Mouse (Mus musculus) liver, embryonic 11.5 days (tissue): ENCODE results near the gene Gm11032. TPM values are rescaled to one million over a fixed set of nuclear protein-coding genes. Genes with fewer than 3 reads are reported as not detected.

ENCODE experiments used
- ATAC-seq: fragments of 200-750 bp; cut with Nextera tagmentation; replicated peaks from 2 replicates; pipeline ENCODE4 v1.8.0; 2017; ENCODE audit warnings: moderate number of reproducible peaks, mild to moderate bottlenecking, moderate TSS enrichment, moderate library complexity; ENCODE audit not compliant: low FRiP score
- DNase-seq: peaks from one replicate; pipeline ENCODE4 v3.0.0-alpha.2; 2017; ENCODE audit warnings: low spot score
- H3K27ac ChIP-seq: fragments of 300-500 bp; sonication (generic); 2 replicates; pipeline ENCODE4 v1.5.1; 2014; ENCODE audit warnings: mild to moderate bottlenecking, low read depth, low read length, control low read depth
- H3K27me3 ChIP-seq: fragments of 300-500 bp; sonication (generic); replicated peaks from 2 replicates; pipeline ENCODE4 v1.6.1; 2014; ENCODE audit warnings: low read length, mixed read lengths; ENCODE audit not compliant: control insufficient read depth, insufficient read depth
- H3K36me3 ChIP-seq: fragments of 300-500 bp; sonication (generic); 2 replicates; pipeline ENCODE4 v1.6.1; 2014; ENCODE audit warnings: mild to moderate bottlenecking, low read length, moderate library complexity, mixed read lengths; ENCODE audit not compliant: control insufficient read depth, insufficient read depth
- H3K4me1 ChIP-seq: fragments of 300-500 bp; sonication (generic); replicated peaks from 2 replicates; pipeline ENCODE4 v1.6.1; 2014; ENCODE audit warnings: low read length, mixed read lengths; ENCODE audit not compliant: control insufficient read depth, insufficient read depth
- H3K4me2 ChIP-seq: fragments of 300-500 bp; sonication (generic); 2 replicates; pipeline ENCODE4 v1.6.1; 2014; ENCODE audit warnings: mild to moderate bottlenecking, control low read depth, moderate library complexity
- H3K4me3 ChIP-seq: fragments of 300-500 bp; sonication (generic); 2 replicates; pipeline ENCODE4 v1.5.1; 2014; ENCODE audit warnings: low read depth, low read length, control low read depth
- H3K9ac ChIP-seq: fragments of 300-500 bp; sonication (generic); 2 replicates; pipeline ENCODE4 v1.6.1; 2014; ENCODE audit warnings: low read depth, low read length, control low read depth
- H3K9me3 ChIP-seq: fragments of 300-500 bp; sonication (generic); 2 replicates; pipeline ENCODE4 v1.6.1; 2016; ENCODE audit warnings: low read length, inconsistent platforms, mixed read lengths; ENCODE audit not compliant: control insufficient read depth
- WGBS: fragments of 180-500 bp; shearing (Covaris S2); extraction: QIAGEN DNeasy Blood & Tissue Kit; methylation state at CpG from one replicate; pipeline ENCODE4 v1.1.7; 2014; 5-methylcytosine and 5-hydroxymethylcytosine counted together
- polyA plus RNA-seq: library from polyadenylated mRNA; unstranded; fragments of >200 nt; fragmentation: Nextera tagmentation; extraction: Ambion mirVana; gene quantifications from 2 replicates; pipeline ENCODE4 v1.2.1, GENCODE M21; 2014

The Gm11032 gene
- polyA plus RNA-seq, 1 experiment from 2014 or later: not detected

DNA sequence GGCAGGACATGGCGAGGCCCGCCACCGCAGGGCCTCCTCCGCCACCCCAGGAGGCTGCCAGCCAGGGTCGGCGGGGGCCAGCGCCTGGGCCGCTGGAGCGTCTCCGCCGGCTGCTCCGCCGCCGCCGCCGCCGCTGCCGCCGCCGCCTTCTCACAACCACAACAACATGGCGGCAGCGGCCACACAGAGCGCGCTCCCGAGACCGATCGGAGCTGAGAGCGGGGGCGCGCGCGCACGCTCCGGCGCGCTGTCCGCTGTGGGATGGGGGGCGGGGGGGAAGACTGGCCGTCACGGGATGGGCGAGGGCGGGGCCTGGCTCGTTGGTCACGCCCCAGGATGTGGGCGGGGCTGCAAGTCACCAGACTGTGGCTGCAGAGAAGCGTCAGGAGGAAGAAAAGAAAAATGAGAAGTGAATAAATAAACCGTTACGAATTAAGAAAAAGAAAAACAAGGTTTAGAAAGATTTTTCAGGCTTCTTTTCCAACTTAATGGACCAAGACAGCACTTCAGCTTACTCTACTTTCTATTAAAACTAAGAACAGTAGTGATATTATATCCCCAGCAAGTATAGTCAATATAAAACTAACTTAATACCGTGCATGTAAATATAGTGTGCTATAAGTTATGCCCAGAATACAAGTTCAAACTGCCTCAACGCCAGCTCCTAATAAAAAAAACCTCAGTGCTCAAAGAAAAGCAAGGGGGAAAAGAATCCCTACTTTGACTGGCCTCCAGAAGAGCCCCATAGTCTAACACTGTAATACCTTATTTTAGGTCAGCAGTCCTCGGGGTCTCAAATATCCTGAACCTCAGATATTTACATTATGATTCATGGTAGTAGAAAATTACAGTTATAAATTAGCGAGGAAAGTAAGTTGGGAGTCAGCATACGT, 25.0 kb upstream of the Gm11032 start, which contains the start of gene Mtmr3:
Gene Mtmr3 (minus strand): TSS at position 256 of the 893 bp plus-strand sequence.
- ATAC-seq: peak; percentile 92
- peaks cover 12% of the 10 kb centered on the region; the same call in 1 of the 2 replicates for H3K4me1 ChIP-seq
- WGBS: 4% methylated on average over 51 of the region's 53 CpGs
- H3K4me2 ChIP-seq: peak within 1 kb of the TSS; percentile 59
- peak within 1 kb of the TSS; percentile 76 for H3K27ac ChIP-seq
- DNase-seq: peak; percentile 95
- no peaks in the 10 kb centered on the region for H3K27me3 ChIP-seq
- peak within 1 kb of the TSS; percentile 94 for H3K9ac ChIP-seq
- no peaks in the 10 kb centered on the region for H3K36me3 ChIP-seq
- no peaks in the 10 kb centered on the region for H3K9me3 ChIP-seq
- H3K4me3 ChIP-seq: peak within 1 kb of the TSS; percentile 89

DNA sequence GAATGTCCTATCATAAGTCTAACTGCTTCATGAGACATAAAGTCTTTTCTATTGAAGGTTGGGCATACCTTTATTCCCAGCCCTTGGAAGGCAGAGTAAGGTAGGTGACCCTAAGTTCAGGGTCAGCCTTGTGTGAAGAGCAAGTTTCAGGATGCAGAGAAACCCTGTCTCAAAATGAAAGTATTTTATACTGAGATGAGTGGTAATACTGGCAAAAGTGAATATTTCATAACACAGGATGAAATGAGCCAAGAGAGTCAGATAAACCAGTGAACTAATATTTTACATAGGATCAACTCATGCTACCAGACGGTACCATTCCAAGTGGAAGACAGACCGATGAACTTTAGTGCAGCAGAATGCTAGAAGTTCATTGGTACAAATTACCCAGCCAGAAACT, 21.5 kb upstream of the Gm11032 start:
- peaks cover 3% of the 10 kb centered on the region; the same call in 1 of the 2 replicates for H3K4me1 ChIP-seq
- no peak overlapping the region for H3K4me3 ChIP-seq
- no peaks in the 10 kb centered on the region for H3K9me3 ChIP-seq
- no peaks in the 10 kb centered on the region for H3K27me3 ChIP-seq
- 82% methylated on average over 2 of the region's 2 CpGs for WGBS
- no peak overlapping the region for H3K9ac ChIP-seq
- no peak for ATAC-seq
- H3K4me2 ChIP-seq: no peak overlapping the region
- no peak for DNase-seq
- H3K36me3 ChIP-seq: no peaks in the 10 kb centered on the region
- no peak overlapping the region for H3K27ac ChIP-seq

- Histone ChIP-seq H3K9me3 (no peaks in the 10 kb centered on the region), H3K4me1 (peaks cover 3% of the 10 kb centered on the region; the same call in 1 of the 2 replicates), H3K4me3 (no peak overlapping the region), H3K36me3 (no peaks in the 10 kb centered on the region), H3K9ac (no peak overlapping the region), H3K4me2 (no peak overlapping the region), H3K27ac (no peak overlapping the region), H3K27me3 (no peaks in the 10 kb centered on the region)
- ATAC-seq (no peak), DNase-seq (no peak)
- WGBS: 83% methylated on average over 3 of the region's 3 CpGs
These were observed 20.0 kb upstream of the Gm11032 start for GRCm38 (mm10) chr11:4599916-4600315.

DNA sequence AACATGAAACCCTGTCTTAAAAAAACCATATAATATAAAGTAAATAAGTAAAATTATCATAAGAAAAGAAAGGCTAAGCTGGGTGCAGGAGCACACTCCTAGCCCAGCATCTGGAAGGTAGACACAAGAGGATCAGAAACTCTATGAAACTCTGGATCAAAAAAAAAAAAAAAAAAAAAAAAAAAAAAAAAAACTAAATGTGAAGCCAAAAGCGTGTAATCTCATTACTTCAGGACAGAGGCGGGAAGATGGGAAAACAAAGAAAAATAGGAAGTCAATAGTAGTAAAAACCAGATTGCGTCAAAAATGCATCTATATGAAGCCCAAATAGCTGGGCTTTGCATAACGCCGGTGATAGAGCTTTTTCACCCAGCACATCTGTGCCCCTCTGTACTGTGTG, 18.0 kb upstream of the Gm11032 start:
- Histone ChIP-seq H3K36me3 (no peaks in the 10 kb centered on the region), H3K9me3 (no peaks in the 10 kb centered on the region), H3K9ac (no peak overlapping the region), H3K27me3 (no peaks in the 10 kb centered on the region), H3K27ac (no peak overlapping the region), H3K4me3 (no peak overlapping the region), H3K4me1 (peaks cover 3% of the 10 kb centered on the region; the same call in 1 of the 2 replicates), H3K4me2 (no peak overlapping the region)
- ATAC-seq (no peak), DNase-seq (no peak)
- 80% methylated on average over 5 of the region's 5 CpGs for WGBS

GRCm38 (mm10) chr11:4602691-4603441, 17.0 kb upstream of the Gm11032 start:
- H3K36me3 ChIP-seq: no peaks in the 10 kb centered on the region
- no peaks in the 10 kb centered on the region for H3K27me3 ChIP-seq
- no peak for ATAC-seq
- no peak overlapping the region for H3K9ac ChIP-seq
- no peak overlapping the region; the same call in 1 of the 2 replicates for H3K4me2 ChIP-seq
- no peak for DNase-seq
- no peak overlapping the region for H3K27ac ChIP-seq
- no peak overlapping the region for H3K4me3 ChIP-seq
- H3K9me3 ChIP-seq: no peaks in the 10 kb centered on the region
- peaks cover 3% of the 10 kb centered on the region; the same call in 1 of the 2 replicates for H3K4me1 ChIP-seq
- 52% methylated on average over 12 of the region's 12 CpGs for WGBS

DNA sequence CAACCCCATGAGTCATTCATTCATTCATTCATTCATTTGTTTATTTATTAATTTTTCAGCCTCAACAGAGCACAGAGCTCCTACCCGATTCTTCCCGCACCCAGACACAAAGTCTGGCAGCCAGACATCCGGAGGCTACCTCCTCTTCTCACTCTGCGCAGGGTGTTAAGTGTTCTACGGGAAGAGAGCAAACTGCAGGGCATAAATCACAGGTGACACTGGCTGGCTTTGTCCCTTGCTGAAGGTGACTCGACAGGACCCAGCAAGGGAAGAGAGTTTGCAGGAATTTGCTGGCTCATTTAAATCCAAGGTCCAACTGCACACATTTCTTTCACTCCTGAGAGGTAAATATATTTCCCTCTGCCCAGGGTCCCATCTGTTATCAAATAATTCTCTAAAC, 15.4 kb upstream of the Gm11032 start:
- Histone ChIP-seq H3K4me2 (no peak overlapping the region), H3K9ac (no peak overlapping the region), H3K36me3 (no peaks in the 10 kb centered on the region), H3K27ac (no peak overlapping the region), H3K4me1 (peaks cover 3% of the 10 kb centered on the region; the same call in 1 of the 2 replicates), H3K4me3 (no peak overlapping the region), H3K27me3 (no peaks in the 10 kb centered on the region), H3K9me3 (no peaks in the 10 kb centered on the region)
- no peak for DNase-seq
- ATAC-seq: no peak
- 44% methylated on average over 6 of the region's 6 CpGs for WGBS

- no peak overlapping the region for H3K4me2 ChIP-seq
- no peaks in the 10 kb centered on the region for H3K9me3 ChIP-seq
- no peak; the same call in 1 of the 2 replicates for ATAC-seq
- DNase-seq: no peak
- no peaks in the 10 kb centered on the region for H3K36me3 ChIP-seq
- H3K4me1 ChIP-seq: peaks cover 3% of the 10 kb centered on the region; the same call in 1 of the 2 replicates
- no peak overlapping the region for H3K27ac ChIP-seq
- no peaks in the 10 kb centered on the region for H3K27me3 ChIP-seq
- no peak overlapping the region for H3K4me3 ChIP-seq
- no peak overlapping the region for H3K9ac ChIP-seq
- 48% methylated on average over 7 of the region's 7 CpGs for WGBS
These were observed 14.5 kb upstream of the Gm11032 start for GRCm38 (mm10) chr11:4605414-4605813.

- DNase-seq: no peak
- Histone ChIP-seq H3K9me3 (no peaks in the 10 kb centered on the region), H3K4me2 (no peak overlapping the region), H3K36me3 (no peaks in the 10 kb centered on the region), H3K9ac (no peak overlapping the region), H3K4me3 (no peak overlapping the region), H3K27ac (no peak overlapping the region), H3K4me1 (peaks cover 3% of the 10 kb centered on the region; the same call in 1 of the 2 replicates), H3K27me3 (no peaks in the 10 kb centered on the region)
- ATAC-seq: no peak
- WGBS: 61% methylated on average over 1 of the region's 1 CpGs
These were observed 13.3 kb upstream of the Gm11032 start for GRCm38 (mm10) chr11:4606541-4606940.
